Mouse (Mus musculus): Measurements from ENCODE around the gene Nemf. TPM values are rescaled to one million over a fixed set of nuclear protein-coding genes. Genes with fewer than 3 reads are reported as not detected.
A peak's percentile ranks its signal among the peaks of the same experiment; 100 is the strongest.
"Not testable (repeated sequence)": the region's sequence is repeated elsewhere in the genome, so short reads cannot be mapped to it uniquely, and the experiment has no call there.

Gene Nemf
- polyA plus RNA-seq, 1 experiment from 2014 or later: 66.8 TPM

GRCm38 (mm10) chr12:69367557-69367956, 10.6 kb upstream of the Nemf start:
- Histone ChIP-seq H3K27me3 (ENCODE audit: insufficient read depth, low read length) (no peaks in the 10 kb centered on the region), H3K4me2 (ENCODE audit: low read length) (no peak overlapping the region), H3K4me1 (replicated peaks; ENCODE audit: insufficient read depth, low read length) (0 out of 2 replicates have a peak, but pooled peaks cover 4% of the 10 kb centered on the region), H3K9me3 (replicated peaks; ENCODE audit: low read length) (no peaks in the 10 kb centered on the region), H3K36me3 (ENCODE audit: insufficient read depth, low read length) (no peaks in the 10 kb centered on the region), H3K4me3 (replicated peaks; ENCODE audit: low read depth, low read length) (no peak overlapping the region), H3K9ac (ENCODE audit: low read depth, low read length) (no peak overlapping the region), H3K27ac (no peak overlapping the region)
- no peak for TF ChIP-seq CTCF (IDR thresholded peaks at IDR 0.05; ENCODE audit: low read depth)
- no peak for DNase-seq (ENCODE audit: low spot score)
- 47% methylated on average over 2 of the region's 2 CpGs for WGBS
- ATAC-seq (replicated peaks; ENCODE audit: low FRiP score, low read depth): no peak

- 0 out of 2 replicates have a peak, but pooled peaks cover 4% of the 10 kb centered on the region for H3K4me1 ChIP-seq (replicated peaks; ENCODE audit: insufficient read depth, low read length)
- no peak overlapping the region for H3K9ac ChIP-seq (ENCODE audit: low read depth, low read length)
- no peak for DNase-seq (ENCODE audit: low spot score)
- no peak for ATAC-seq (replicated peaks; ENCODE audit: low FRiP score, low read depth)
- no peaks in the 10 kb centered on the region for H3K9me3 ChIP-seq (replicated peaks; ENCODE audit: low read length)
- H3K27me3 ChIP-seq (ENCODE audit: insufficient read depth, low read length): no peaks in the 10 kb centered on the region
- H3K36me3 ChIP-seq (ENCODE audit: insufficient read depth, low read length): no peaks in the 10 kb centered on the region
- H3K4me2 ChIP-seq (ENCODE audit: low read length): no peak overlapping the region
- no peak overlapping the region for H3K4me3 ChIP-seq (replicated peaks; ENCODE audit: low read depth, low read length)
- no peak overlapping the region for H3K27ac ChIP-seq
- TF ChIP-seq CTCF (IDR thresholded peaks at IDR 0.05; ENCODE audit: low read depth): peak; percentile 43
Observed at GRCm38 (mm10) chr12:69366424-69366823, 9.5 kb upstream of the Nemf start.

- 0 out of 2 replicates have a peak, but pooled peaks cover 4% of the 10 kb centered on the region for H3K4me1 ChIP-seq (replicated peaks; ENCODE audit: insufficient read depth, low read length)
- TF ChIP-seq CTCF (IDR thresholded peaks at IDR 0.05; ENCODE audit: low read depth): no peak
- H3K27me3 ChIP-seq (ENCODE audit: insufficient read depth, low read length): no peaks in the 10 kb centered on the region
- H3K27ac ChIP-seq: no peak overlapping the region
- no peak overlapping the region for H3K4me2 ChIP-seq (ENCODE audit: low read length)
- no peaks in the 10 kb centered on the region for H3K9me3 ChIP-seq (replicated peaks; ENCODE audit: low read length)
- H3K9ac ChIP-seq (ENCODE audit: low read depth, low read length): no peak overlapping the region
- ATAC-seq (replicated peaks; ENCODE audit: low FRiP score, low read depth): no peak
- WGBS: 84% methylated on average over 7 of the region's 7 CpGs
- no peaks in the 10 kb centered on the region for H3K36me3 ChIP-seq (ENCODE audit: insufficient read depth, low read length)
- H3K4me3 ChIP-seq (replicated peaks; ENCODE audit: low read depth, low read length): no peak overlapping the region
- no peak for DNase-seq (ENCODE audit: low spot score)
Observed at GRCm38 (mm10) chr12:69365757-69366156, 8.8 kb upstream of the Nemf start.

GRCm38 (mm10) chr12:69363899-69364762, 7.2 kb upstream of the Nemf start:
- Histone ChIP-seq H3K27ac (peak overlapping the region; percentile 80), H3K4me3 (replicated peaks; ENCODE audit: low read depth, low read length) (peak overlapping the region; percentile 55), H3K9me3 (replicated peaks; ENCODE audit: low read length) (no peaks in the 10 kb centered on the region), H3K4me2 (ENCODE audit: low read length) (peak overlapping the region; percentile 79), H3K4me1 (replicated peaks; ENCODE audit: insufficient read depth, low read length) (0 out of 2 replicates have a peak, but pooled peaks cover 4% of the 10 kb centered on the region), H3K9ac (ENCODE audit: low read depth, low read length) (peak overlapping the region; percentile 59), H3K27me3 (ENCODE audit: insufficient read depth, low read length) (no peaks in the 10 kb centered on the region), H3K36me3 (ENCODE audit: insufficient read depth, low read length) (no peaks in the 10 kb centered on the region)
- peak; percentile 84 for DNase-seq (ENCODE audit: low spot score)
- WGBS: 4% methylated on average over 32 of the region's 32 CpGs
- no peak for ATAC-seq (replicated peaks; ENCODE audit: low FRiP score, low read depth)
- peak; percentile 41; the same call in 1 of the 2 replicates for TF ChIP-seq CTCF (IDR thresholded peaks at IDR 0.05; ENCODE audit: low read depth)

GRCm38 (mm10) chr12:69363110-69363509, 6.1 kb upstream of the Nemf start:
- ATAC-seq (replicated peaks; ENCODE audit: low FRiP score, low read depth); H3K4me3 ChIP-seq (replicated peaks; ENCODE audit: low read depth, low read length); H3K36me3 ChIP-seq (ENCODE audit: insufficient read depth, low read length); H3K27me3 ChIP-seq (ENCODE audit: insufficient read depth, low read length); H3K4me1 ChIP-seq (replicated peaks; ENCODE audit: insufficient read depth, low read length); H3K9me3 ChIP-seq (replicated peaks; ENCODE audit: low read length); H3K9ac ChIP-seq (ENCODE audit: low read depth, low read length); DNase-seq (ENCODE audit: low spot score); H3K4me2 ChIP-seq (ENCODE audit: low read length); H3K27ac ChIP-seq: not testable (repeated sequence)
- 97% methylated on average over 7 of the region's 7 CpGs for WGBS

GRCm38 (mm10) chr12:69362388-69362787, 5.4 kb upstream of the Nemf start:
- H3K4me2 ChIP-seq (ENCODE audit: low read length): peak overlapping the region; percentile 71; the same call in 1 of the 2 replicates
- TF ChIP-seq CTCF (IDR thresholded peaks at IDR 0.05; ENCODE audit: low read depth): no peak
- DNase-seq (ENCODE audit: low spot score): no peak
- 62% methylated on average over 4 of the region's 4 CpGs for WGBS
- H3K27ac ChIP-seq: no peak overlapping the region
- H3K36me3 ChIP-seq (ENCODE audit: insufficient read depth, low read length): no peaks in the 10 kb centered on the region
- H3K27me3 ChIP-seq (ENCODE audit: insufficient read depth, low read length): no peaks in the 10 kb centered on the region
- H3K4me1 ChIP-seq (replicated peaks; ENCODE audit: insufficient read depth, low read length): 0 out of 2 replicates have a peak, but pooled peaks cover 4% of the 10 kb centered on the region
- H3K9me3 ChIP-seq (replicated peaks; ENCODE audit: low read length): no peaks in the 10 kb centered on the region
- no peak for ATAC-seq (replicated peaks; ENCODE audit: low FRiP score, low read depth)
- no peak overlapping the region for H3K9ac ChIP-seq (ENCODE audit: low read depth, low read length)
- H3K4me3 ChIP-seq (replicated peaks; ENCODE audit: low read depth, low read length): no peak overlapping the region

Measured in kidney, postnatal 0 days (tissue).